Mouse (Mus musculus) left cerebral cortex, adult 11 months (tissue): ENCODE data around the gene Bcas3.

Source experiments
- DNase-seq: peaks from one replicate; pipeline ENCODE4 v3.0.0; 2022; ENCODE audit warnings: low spot score

The Bcas3 gene

GRCm38 (mm10) chr11:85799456-85799855, 446.5 kb downstream of the Bcas3 start:
- DNase-seq, result no peak

GRCm38 (mm10) chr11:85799856-85800255, 446.9 kb downstream of the Bcas3 start:
- no peak for DNase-seq

GRCm38 (mm10) chr11:85800380-85800779, 447.4 kb downstream of the Bcas3 start:
- DNase-seq, result no peak

- DNase-seq, result no peak
Observed at GRCm38 (mm10) chr11:85804048-85804447, 451.1 kb downstream of the Bcas3 start.

DNA sequence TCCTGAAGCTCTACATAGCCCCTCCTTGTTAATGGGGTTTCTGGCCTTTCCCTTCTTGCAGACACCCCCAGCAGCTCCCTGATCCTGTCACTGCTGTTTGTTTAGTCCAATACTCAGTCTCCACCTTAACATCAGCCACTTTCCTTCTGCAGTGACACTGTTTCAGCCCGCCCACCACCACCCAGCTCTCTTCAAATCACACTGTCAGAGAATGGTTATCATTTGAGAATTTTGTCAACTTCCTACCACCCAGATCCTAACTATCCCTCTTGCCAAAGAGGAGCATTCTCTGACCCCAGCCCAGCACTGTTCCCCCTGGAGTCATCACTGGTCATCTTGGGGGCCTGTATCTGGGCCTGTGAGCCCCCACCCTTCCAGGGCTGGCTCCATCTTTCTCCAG, 452.8 kb downstream of the Bcas3 start:
- DNase-seq, result no peak

DNA sequence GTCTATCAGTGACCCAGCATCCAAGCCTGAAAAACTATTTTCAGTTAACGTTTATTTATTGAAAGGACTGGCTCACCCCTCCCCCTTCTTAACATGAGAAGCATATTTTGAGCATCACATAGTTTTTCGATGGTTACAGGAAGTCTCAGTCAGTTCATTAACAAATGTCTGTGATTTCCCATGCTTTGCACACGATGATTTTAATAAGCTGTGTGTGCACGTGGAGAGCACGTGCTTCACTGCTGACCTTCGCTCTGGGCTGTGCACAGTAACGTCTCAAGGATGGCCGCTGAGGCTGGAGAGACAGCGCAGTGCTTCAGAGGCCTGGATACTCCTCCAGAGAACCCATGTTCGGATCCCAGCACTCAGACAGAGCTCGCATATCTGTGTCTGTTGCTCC, 454.4 kb downstream of the Bcas3 start:
- DNase-seq, result no peak

DNA sequence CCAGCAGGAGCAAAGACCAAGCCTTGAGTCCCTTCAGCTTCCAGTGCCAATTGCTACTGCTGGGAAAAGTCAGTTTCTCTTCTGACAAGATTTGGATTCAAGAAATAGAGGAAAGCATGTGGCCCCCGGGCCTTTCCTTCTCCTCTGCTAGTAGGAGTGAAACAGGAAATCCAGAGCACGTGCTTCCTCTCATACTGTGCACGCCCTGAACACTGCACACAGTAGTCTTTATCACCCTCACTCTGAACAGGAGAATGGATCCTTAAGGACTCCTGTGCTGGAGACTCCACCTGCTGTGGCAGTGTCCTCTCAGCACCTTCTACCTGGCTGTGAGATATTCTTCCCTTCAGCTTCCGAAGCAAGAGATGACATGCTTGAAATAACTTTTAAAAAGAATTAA, 458.3 kb downstream of the Bcas3 start:
- no peak for DNase-seq

- no peak for DNase-seq
Observed at GRCm38 (mm10) chr11:85811676-85812075, 458.7 kb downstream of the Bcas3 start.

DNA sequence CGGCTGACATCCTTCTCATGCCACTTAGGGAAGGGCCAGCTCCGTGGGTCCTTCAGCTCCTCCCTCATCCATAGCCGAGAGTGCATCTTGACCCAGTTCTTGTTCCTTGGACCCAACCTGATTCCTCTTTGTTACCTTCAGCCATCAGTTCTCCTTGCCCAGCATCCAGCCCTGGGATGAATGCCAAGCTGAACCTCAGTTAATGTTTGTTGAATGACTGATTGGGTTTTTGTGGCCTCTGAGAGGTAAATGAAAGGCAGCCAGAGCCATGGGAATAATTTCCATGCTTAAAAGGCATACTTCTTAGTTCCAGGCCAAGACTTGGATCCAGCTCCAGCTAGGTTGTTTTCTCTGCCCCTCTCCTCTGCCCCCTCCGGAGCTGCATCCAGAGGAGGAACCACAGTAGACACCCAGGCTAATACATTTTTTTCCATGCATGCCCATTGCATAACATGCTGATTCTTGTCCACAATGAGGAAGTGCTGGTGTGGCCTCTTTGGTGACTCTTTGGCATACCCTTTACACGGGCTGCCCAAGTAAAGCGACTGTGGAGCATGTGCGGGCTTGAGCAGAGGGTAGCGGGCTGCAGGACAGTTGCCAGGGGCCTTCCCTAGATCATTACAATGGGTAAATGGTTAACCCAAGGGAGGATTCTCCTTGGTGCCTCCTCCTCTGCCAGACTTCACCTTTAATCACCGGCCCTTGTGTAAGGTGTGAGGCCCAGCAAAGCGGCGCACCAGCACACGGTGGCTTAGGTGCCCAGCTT, 459.4 kb downstream of the Bcas3 start:
- DNase-seq, result no peak

DNA sequence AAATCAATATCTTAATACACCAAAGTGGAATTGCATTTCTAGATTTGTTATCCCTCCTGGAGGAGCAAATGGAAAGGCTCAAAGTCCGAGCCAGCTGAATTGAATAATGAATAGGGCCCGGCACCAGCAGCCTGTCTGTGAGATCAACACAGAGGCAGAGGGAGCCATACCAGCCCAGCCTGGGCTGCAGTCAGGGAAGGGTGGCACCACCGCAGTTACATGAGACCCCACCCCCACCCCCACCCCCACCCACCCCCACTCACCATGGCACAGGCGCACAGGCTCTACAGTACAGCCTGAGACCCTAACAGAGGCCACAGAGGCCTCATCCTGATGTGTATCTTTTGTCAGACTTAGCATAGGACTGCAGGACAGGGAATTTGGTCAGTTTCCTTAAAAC, 461.7 kb downstream of the Bcas3 start:
- no peak for DNase-seq

DNA sequence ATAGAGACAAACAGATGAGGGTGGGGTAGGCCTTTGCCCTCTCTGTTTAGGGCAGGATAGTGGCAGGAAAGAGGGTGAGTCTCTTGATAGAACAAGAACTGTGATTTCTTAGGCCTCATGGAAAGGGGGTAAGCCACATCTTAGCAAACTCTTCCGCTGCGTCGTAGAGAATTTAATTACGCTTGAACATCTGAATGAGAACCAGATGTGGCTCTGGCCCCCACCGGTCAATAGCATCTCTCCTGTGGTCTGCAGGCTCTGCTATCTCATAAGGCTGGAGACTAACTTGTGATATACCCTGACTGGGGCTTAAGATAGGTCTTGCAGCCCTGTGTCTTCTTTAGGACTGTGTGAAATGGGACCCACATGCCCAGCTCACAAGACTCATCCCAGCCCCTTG, 463.5 kb downstream of the Bcas3 start:
- no peak for DNase-seq

DNA sequence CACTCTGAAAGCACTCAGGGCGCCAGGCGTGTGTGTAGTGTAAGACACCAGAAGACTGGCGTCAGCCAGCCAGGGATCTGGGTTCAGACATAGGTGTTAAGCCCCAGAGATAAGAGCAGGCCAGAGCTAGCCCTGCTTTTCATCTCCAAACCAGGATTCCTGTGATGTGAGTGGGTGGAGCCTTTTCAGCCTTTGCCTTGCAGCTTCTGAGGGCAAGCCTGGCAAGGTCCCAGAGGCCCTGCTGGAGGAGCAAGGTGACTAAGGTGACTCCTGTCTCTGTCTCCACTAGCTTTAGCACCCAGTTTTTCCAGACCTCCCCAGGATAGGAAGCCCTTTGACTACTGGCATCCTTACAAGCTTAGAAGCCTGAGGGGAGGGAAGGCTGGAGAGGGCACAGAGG, 465.4 kb downstream of the Bcas3 start:
- no peak for DNase-seq

- DNase-seq, result no peak
Observed at GRCm38 (mm10) chr11:85820959-85821358, 468.0 kb downstream of the Bcas3 start.

DNA sequence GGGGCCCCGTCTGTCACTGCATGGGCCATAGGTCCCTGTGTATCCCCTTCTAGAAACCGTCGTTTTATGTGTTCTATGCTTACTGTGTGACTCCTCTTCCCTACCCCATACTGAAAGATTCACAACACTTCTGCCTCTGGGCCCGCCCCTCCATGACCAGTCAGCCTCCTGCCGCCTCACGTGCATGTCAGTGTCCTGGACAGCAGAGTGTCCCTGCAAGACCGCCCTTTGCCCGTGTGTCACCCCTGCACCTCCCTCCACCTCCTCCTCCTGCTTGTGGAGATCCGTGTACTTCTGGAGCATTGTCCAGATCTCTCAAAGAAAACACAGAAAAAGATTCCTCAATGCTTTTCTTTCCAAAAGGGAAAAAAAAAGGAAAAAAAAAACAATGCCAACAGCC, 468.7 kb downstream of the Bcas3 start:
- no peak for DNase-seq

DNA sequence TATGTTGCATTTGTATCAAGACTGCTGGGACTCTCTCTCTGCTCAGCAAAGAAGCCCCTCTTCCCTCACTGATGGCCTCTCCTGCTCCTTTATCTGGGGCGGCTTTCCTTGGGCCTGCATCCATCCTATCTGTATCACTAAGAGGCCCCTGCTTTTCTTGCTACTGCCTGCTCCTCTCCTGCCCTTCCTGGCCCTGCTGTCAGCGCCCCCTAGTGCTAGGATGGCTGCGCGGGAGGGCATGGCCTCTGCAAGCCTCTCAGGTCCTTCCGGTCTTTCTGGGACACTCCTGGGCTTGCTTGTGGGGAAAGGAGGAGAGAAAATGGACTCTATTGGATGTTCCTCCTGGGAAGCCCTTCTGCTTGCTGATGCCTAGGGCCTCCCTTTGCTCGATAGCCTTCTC, 470.2 kb downstream of the Bcas3 start:
- peak; percentile 28 for DNase-seq

- DNase-seq, result no peak
Observed at GRCm38 (mm10) chr11:85823794-85824193, 470.8 kb downstream of the Bcas3 start.

DNA sequence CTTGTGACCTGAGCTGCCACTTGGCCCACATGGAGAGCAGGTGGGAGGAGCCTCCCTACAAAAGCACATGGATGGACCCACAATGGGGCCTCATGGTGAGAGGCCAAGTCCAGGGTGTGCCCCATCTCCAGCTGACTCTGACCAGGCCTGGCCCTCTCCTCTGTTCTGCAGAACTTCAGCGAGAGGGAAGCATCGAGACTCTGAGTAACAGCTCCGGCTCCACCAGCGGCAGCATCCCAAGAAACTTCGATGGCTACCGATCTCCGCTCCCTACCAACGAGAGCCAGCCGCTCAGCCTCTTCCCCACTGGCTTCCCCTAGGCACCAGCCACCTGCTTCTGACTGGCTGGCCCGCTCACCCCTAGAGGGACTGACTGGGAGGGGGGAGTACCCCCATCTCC, 472.1 kb downstream of the Bcas3 start:
- no peak for DNase-seq

DNA sequence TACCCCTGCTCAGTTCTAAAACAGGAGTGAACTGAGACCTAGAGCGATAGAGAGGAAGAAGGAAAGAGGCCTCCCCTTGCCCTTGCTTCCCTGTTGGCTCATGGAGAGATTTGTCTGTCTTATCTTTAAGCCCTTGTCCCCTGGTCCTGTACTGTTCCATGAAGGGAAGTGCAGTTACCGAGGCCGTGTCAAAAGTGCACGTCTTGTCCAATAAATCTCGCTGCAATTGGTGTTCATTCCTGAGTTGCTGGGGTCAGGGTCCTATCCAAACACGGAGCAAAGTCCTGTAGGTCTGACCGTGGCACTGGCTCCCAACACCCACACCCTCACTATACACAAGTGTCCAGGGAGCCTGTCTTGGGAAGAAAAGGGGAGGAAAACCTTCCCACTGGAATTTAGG, 472.9 kb downstream of the Bcas3 start:
- no peak for DNase-seq

GRCm38 (mm10) chr11:85827342-85827741, 474.4 kb downstream of the Bcas3 start:
- DNase-seq, result no peak

- no peak for DNase-seq
Observed at GRCm38 (mm10) chr11:85828691-85829519, 475.9 kb downstream of the Bcas3 start.

- no peak for DNase-seq
Observed at GRCm38 (mm10) chr11:85829520-85830440, 476.8 kb downstream of the Bcas3 start.

DNA sequence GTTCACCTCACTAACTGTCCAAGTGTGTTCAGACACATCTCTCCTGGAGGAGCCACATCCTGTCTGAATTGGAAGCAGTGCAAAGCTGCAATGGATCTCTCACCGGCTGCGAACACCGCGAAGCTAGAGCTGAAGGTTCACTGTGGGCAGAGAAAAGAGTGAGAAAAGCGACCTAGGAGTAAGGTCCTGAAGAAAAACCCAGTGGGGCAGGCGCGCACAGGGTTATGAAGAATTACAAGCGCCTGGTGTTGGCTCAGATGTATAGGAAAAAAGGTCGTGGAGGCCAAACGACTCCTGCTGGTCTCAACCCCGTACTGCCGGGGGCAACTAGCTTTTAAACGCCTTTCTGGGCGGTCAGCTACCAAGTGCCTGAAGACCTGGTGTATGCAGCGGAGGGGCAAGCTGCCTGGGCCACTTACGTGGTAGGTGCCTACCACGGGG, 478.0 kb downstream of the Bcas3 start:
- no peak for DNase-seq
